ENCODE assay signal across 8 mouse cellular contexts in genomic region chr2:30094208-30094588, GRCm38 (mm10). TPM values are rescaled to one million over a fixed set of nuclear protein-coding genes. Genes with fewer than 3 reads are reported as not detected.
A peak's percentile ranks its signal among the peaks of the same experiment; 100 is the strongest.
DNase-seq lines count a peak whose midpoint lies in the region; ATAC-seq and TF ChIP-seq lines count a peak whose summit lies in the region.

No protein-coding gene starts in this region.

- ATAC-seq in heart, embryonic 16.5 days (replicated peaks; ENCODE audit: extremely low read depth, insufficient read depth, low FRiP score), result no peak
- ATAC-seq in limb, embryonic 12.5 days (ENCODE audit: insufficient number of reproducible peaks, insufficient read depth, low FRiP score, low TSS enrichment, low read depth), result 0 out of 2 replicates have a peak, but pooled peaks have one; percentile 1
- no peak; the same call in 1 of the 2 replicates for ATAC-seq in stomach, embryonic 15.5 days (ENCODE audit: insufficient read depth, low FRiP score, low read depth)

- peaks cover 3% of the 10 kb centered on the region; the same call in 1 of the 2 replicates for H3K79me2 ChIP-seq in CH12.LX (replicated peaks; ENCODE audit: control insufficient read depth, extremely low read depth, insufficient read depth, poor library complexity, severe bottlenecking)

- no peak for TF ChIP-seq RAD21 in CH12.LX (IDR thresholded peaks at IDR 0.05; ENCODE audit: low read depth, low read length)

- H3K4me3 ChIP-seq in heart, embryonic 16.5 days (ENCODE audit: low read length), result peak overlapping the region; percentile 77
- H3K4me3 ChIP-seq in CH12.LX (replicated peaks in 1 of 3; ENCODE audit: low read depth in 2 of 3, low read length in 2 of 3, poor library complexity in 1 of 3), result peak overlapping the region; percentile 71 to 88 (median 80)
- peak overlapping the region; percentile 74 for H3K4me3 ChIP-seq in embryonic facial prominence, embryonic 10.5 days
- peak overlapping the region; percentile 63 for H3K4me3 ChIP-seq in limb, embryonic 12.5 days (replicated peaks)
- H3K4me3 ChIP-seq in stomach, embryonic 15.5 days (replicated peaks), result peak overlapping the region; percentile 61

- no peak for DNase-seq in heart, postnatal 10 days
- peak; percentile 60 for DNase-seq in CH12.LX (ENCODE audit: extremely low read depth)
- peak; percentile 62 for DNase-seq in embryonic facial prominence, embryonic 10.5 days (ENCODE audit: low spot score)
- no peak for DNase-seq in ovary, postnatal 14 days (ENCODE audit: low spot score)
- DNase-seq in cerebellum, adult 11-12 months, result no peak

- TF ChIP-seq EP300 in CH12.LX (IDR thresholded peaks at IDR 0.05; ENCODE audit: low read length), result no peak

- in situ Hi-C loops in CH12.LX (cut with MboI; ENCODE audit: low pct_ligation_motif_present, low pct_unique_long_range_greater_than_20kb, low sequenced_read_pairs), result no loop called here

- H3K9me3 ChIP-seq in heart, embryonic 16.5 days (replicated peaks; ENCODE audit: control insufficient read depth, low read length), result no peaks in the 10 kb centered on the region
- no peaks in the 10 kb centered on the region for H3K9me3 ChIP-seq in CH12.LX (replicated peaks; ENCODE audit: low read length)
- H3K9me3 ChIP-seq in embryonic facial prominence, embryonic 10.5 days, result no peaks in the 10 kb centered on the region
- H3K9me3 ChIP-seq in limb, embryonic 12.5 days, result no peaks in the 10 kb centered on the region
- no peaks in the 10 kb centered on the region for H3K9me3 ChIP-seq in stomach, embryonic 15.5 days

- peak overlapping the region; percentile 59 for H3K27ac ChIP-seq in heart, embryonic 16.5 days (ENCODE audit: low read length)
- H3K27ac ChIP-seq in CH12.LX (ENCODE audit: insufficient read depth, low read depth), result peak overlapping the region; percentile 25; the same call in 1 of the 2 replicates
- H3K27ac ChIP-seq in embryonic facial prominence, embryonic 10.5 days (replicated peaks), result peak overlapping the region; percentile 84
- H3K27ac ChIP-seq in limb, embryonic 12.5 days, result peak overlapping the region; percentile 5; the same call in 1 of the 2 replicates
- peak overlapping the region; percentile 86 for H3K27ac ChIP-seq in stomach, embryonic 15.5 days

- intact Hi-C loops in heart, postnatal 10 days (cut with DNase I), result no loop called here

- peak overlapping the region; percentile 77 for H3K9ac ChIP-seq in heart, embryonic 16.5 days (ENCODE audit: low read length)
- peak overlapping the region; percentile 56 for H3K9ac ChIP-seq in CH12.LX (ENCODE audit: insufficient read depth, low read depth)
- peak overlapping the region; percentile 60 for H3K9ac ChIP-seq in limb, embryonic 12.5 days (replicated peaks)
- peak overlapping the region; percentile 57 for H3K9ac ChIP-seq in stomach, embryonic 15.5 days

- WGBS in heart, embryonic 16.5 days, result 1% methylated on average over 13 of the region's 13 CpGs
- WGBS in embryonic facial prominence, embryonic 10.5 days, result 5% methylated on average over 13 of the region's 13 CpGs
- WGBS in limb, embryonic 12.5 days, result 3% methylated on average over 13 of the region's 13 CpGs
- 1% methylated on average over 13 of the region's 13 CpGs for WGBS in stomach, embryonic 15.5 days

- H3K4me2 ChIP-seq in heart, embryonic 16.5 days (ENCODE audit: low read depth, low read length), result peak overlapping the region; percentile 95
- H3K4me2 ChIP-seq in CH12.LX (ENCODE audit: insufficient read depth, low read depth, poor library complexity, severe bottlenecking), result peak overlapping the region; percentile 85
- H3K4me2 ChIP-seq in limb, embryonic 12.5 days, result peak overlapping the region; percentile 84
- peak overlapping the region; percentile 89 for H3K4me2 ChIP-seq in stomach, embryonic 15.5 days

- no peaks in the 10 kb centered on the region for H3K27me3 ChIP-seq in heart, embryonic 16.5 days (ENCODE audit: control insufficient read depth, insufficient read depth, low read length)
- H3K27me3 ChIP-seq in CH12.LX (replicated peaks), result no peaks in the 10 kb centered on the region
- no peaks in the 10 kb centered on the region for H3K27me3 ChIP-seq in embryonic facial prominence, embryonic 10.5 days (replicated peaks; ENCODE audit: low read depth, poor library complexity, severe bottlenecking)
- H3K27me3 ChIP-seq in limb, embryonic 12.5 days, result no peaks in the 10 kb centered on the region
- no peaks in the 10 kb centered on the region for H3K27me3 ChIP-seq in stomach, embryonic 15.5 days (replicated peaks)

- no peak; the same call in 1 of the 2 replicates for TF ChIP-seq POLR2A in CH12.LX (IDR thresholded peaks at IDR 0.05; ENCODE audit: low read depth, low read length)

- H3K4me1 ChIP-seq in heart, embryonic 16.5 days (ENCODE audit: control insufficient read depth, insufficient read depth, low read length), result peaks cover 14% of the 10 kb centered on the region
- H3K4me1 ChIP-seq in CH12.LX (ENCODE audit: control insufficient read depth in 1 of 2, insufficient read depth in 2 of 2), result peaks cover 22 to 45% of the 10 kb centered on the region in 2 experiments
- peaks cover 35% of the 10 kb centered on the region for H3K4me1 ChIP-seq in embryonic facial prominence, embryonic 10.5 days
- peaks cover 22% of the 10 kb centered on the region for H3K4me1 ChIP-seq in limb, embryonic 12.5 days (replicated peaks)
- H3K4me1 ChIP-seq in stomach, embryonic 15.5 days, result peaks cover 23% of the 10 kb centered on the region

- TF ChIP-seq CTCF in CH12.LX (conservative IDR thresholded peaks at IDR 0.05 in 1 of 2, IDR thresholded peaks at IDR 0.05 in 1 of 2; ENCODE audit: low read depth in 2 of 2, low read length in 2 of 2), result no peak

- dilution Hi-C loops in CH12.LX (cut with MboI; ENCODE audit: extremely low pct_ligation_motif_present, extremely low pct_unique_long_range_greater_than_20kb, low sequenced_read_pairs), result no loop called here

- no peaks in the 10 kb centered on the region; the same call in 1 of the 2 replicates for H3K36me3 ChIP-seq in heart, embryonic 16.5 days (ENCODE audit: control insufficient read depth, insufficient read depth)
- peaks cover 26 to 66% of the 10 kb centered on the region in 2 experiments for H3K36me3 ChIP-seq in CH12.LX (replicated peaks in 1 of 2; ENCODE audit: control insufficient read depth in 1 of 2, insufficient read depth in 1 of 2, low read length in 1 of 2)
- peaks cover 54% of the 10 kb centered on the region for H3K36me3 ChIP-seq in embryonic facial prominence, embryonic 10.5 days (replicated peaks)
- peaks cover 55% of the 10 kb centered on the region for H3K36me3 ChIP-seq in limb, embryonic 12.5 days
- H3K36me3 ChIP-seq in stomach, embryonic 15.5 days, result peaks cover 13% of the 10 kb centered on the region

RNA-seq across cellular contexts. Expression of gene Zdhhc12, which starts 0.8 kb away (rescaled TPM):
- polyA plus RNA-seq in heart, embryonic 16.5 days (2015; fragmentation: Nextera tagmentation; extraction: Ambion mirVana), result 29.4 and 30.8 TPM in 2 replicates
- 1 to 10 TPM; 7.5 to 7.8 TPM for total RNA-seq in heart, postnatal 10 days (2021)
- total RNA-seq in CH12.LX (2012; rRNA removed), result 33.7 and 36.5 TPM in 2 replicates
- total RNA-seq in CH12.LX (2014; rRNA removed), result 15.3 and 15.6 TPM in 2 replicates
- 34.7 and 42.8 TPM in 2 replicates for polyA plus RNA-seq in CH12.LX (2012; ENCODE audit: insufficient read length, low read depth)
- 35.2 and 37.7 TPM in 2 replicates for polyA plus RNA-seq in embryonic facial prominence, embryonic 10.5 days (2016; fragmentation: Nextera tagmentation; extraction: Ambion mirVana)
- 26.0 and 28.2 TPM in 2 replicates for polyA plus RNA-seq in limb, embryonic 12.5 days (2016; fragmentation: Nextera tagmentation; extraction: Ambion mirVana)
- polyA plus RNA-seq in stomach, embryonic 15.5 days (2015; fragmentation: Nextera tagmentation; extraction: Ambion mirVana), result 46.5 and 47.1 TPM in 2 replicates

RNA-seq across cellular contexts. Expression of gene Pkn3, which starts 16.7 kb away (rescaled TPM):
- 9.4 and 11.7 TPM in 2 replicates for polyA plus RNA-seq in heart, embryonic 16.5 days (2015; fragmentation: Nextera tagmentation; extraction: Ambion mirVana)
- 10 to 100 TPM; 11.4 to 12.9 TPM for total RNA-seq in heart, postnatal 10 days (2021)
- total RNA-seq in CH12.LX (2012; rRNA removed), result 5.2 and 8.3 TPM in 2 replicates
- total RNA-seq in CH12.LX (2014; rRNA removed), result 4.7 and 5.0 TPM in 2 replicates
- polyA plus RNA-seq in CH12.LX (2012; ENCODE audit: insufficient read length, low read depth), result 6.7 and 7.1 TPM in 2 replicates
- polyA plus RNA-seq in embryonic facial prominence, embryonic 10.5 days (2016; fragmentation: Nextera tagmentation; extraction: Ambion mirVana), result 12.7 and 13.9 TPM in 2 replicates
- polyA plus RNA-seq in limb, embryonic 12.5 days (2016; fragmentation: Nextera tagmentation; extraction: Ambion mirVana), result 12.3 and 14.1 TPM in 2 replicates
- polyA plus RNA-seq in stomach, embryonic 15.5 days (2015; fragmentation: Nextera tagmentation; extraction: Ambion mirVana), result 7.9 and 10.5 TPM in 2 replicates

RNA-seq across cellular contexts. Expression of gene Zer1, which starts 30.2 kb away (rescaled TPM):
- 5.7 TPM in 2 replicates for polyA plus RNA-seq in heart, embryonic 16.5 days (2015; fragmentation: Nextera tagmentation; extraction: Ambion mirVana)
- total RNA-seq in heart, postnatal 10 days (2021), result 10 to 100 TPM; 25.7 to 26.7 TPM
- 9.5 and 13.4 TPM in 2 replicates for total RNA-seq in CH12.LX (2012; rRNA removed)
- 4.8 and 5.5 TPM in 2 replicates for total RNA-seq in CH12.LX (2014; rRNA removed)
- 13.3 and 15.0 TPM in 2 replicates for polyA plus RNA-seq in CH12.LX (2012; ENCODE audit: insufficient read length, low read depth)
- 7.1 and 7.4 TPM in 2 replicates for polyA plus RNA-seq in embryonic facial prominence, embryonic 10.5 days (2016; fragmentation: Nextera tagmentation; extraction: Ambion mirVana)
- 11.8 and 12.0 TPM in 2 replicates for polyA plus RNA-seq in limb, embryonic 12.5 days (2016; fragmentation: Nextera tagmentation; extraction: Ambion mirVana)
- polyA plus RNA-seq in stomach, embryonic 15.5 days (2015; fragmentation: Nextera tagmentation; extraction: Ambion mirVana), result 7.0 and 7.1 TPM in 2 replicates

RNA-seq across cellular contexts. Expression of gene Set, which starts 37.0 kb away (rescaled TPM):
- 198 and 217 TPM in 2 replicates for polyA plus RNA-seq in heart, embryonic 16.5 days (2015; fragmentation: Nextera tagmentation; extraction: Ambion mirVana)
- total RNA-seq in heart, postnatal 10 days (2021), result 100 to 1,000 TPM; 131 to 149 TPM
- total RNA-seq in CH12.LX (2012; rRNA removed) (515 and 844 TPM in 2 replicates), CH12.LX (2014; rRNA removed) (1,049 and 1,142 TPM in 2 replicates)
- 902 and 991 TPM in 2 replicates for polyA plus RNA-seq in CH12.LX (2012; ENCODE audit: insufficient read length, low read depth)
- 870 and 873 TPM in 2 replicates for polyA plus RNA-seq in embryonic facial prominence, embryonic 10.5 days (2016; fragmentation: Nextera tagmentation; extraction: Ambion mirVana)
- polyA plus RNA-seq in limb, embryonic 12.5 days (2016; fragmentation: Nextera tagmentation; extraction: Ambion mirVana), result 720 and 722 TPM in 2 replicates
- 426 and 452 TPM in 2 replicates for polyA plus RNA-seq in stomach, embryonic 15.5 days (2015; fragmentation: Nextera tagmentation; extraction: Ambion mirVana)

RNA-seq across cellular contexts. Expression of gene Tbc1d13, which starts 39.3 kb away (rescaled TPM):
- 5.4 and 7.1 TPM in 2 replicates for polyA plus RNA-seq in heart, embryonic 16.5 days (2015; fragmentation: Nextera tagmentation; extraction: Ambion mirVana)
- total RNA-seq in heart, postnatal 10 days (2021), result 10 to 100 TPM; 19.7 to 24.1 TPM
- total RNA-seq in CH12.LX (2012; rRNA removed) (32.1 and 35.1 TPM in 2 replicates), CH12.LX (2014; rRNA removed) (21.4 and 25.9 TPM in 2 replicates)
- 36.1 and 36.8 TPM in 2 replicates for polyA plus RNA-seq in CH12.LX (2012; ENCODE audit: insufficient read length, low read depth)
- 8.1 and 8.2 TPM in 2 replicates for polyA plus RNA-seq in embryonic facial prominence, embryonic 10.5 days (2016; fragmentation: Nextera tagmentation; extraction: Ambion mirVana)
- polyA plus RNA-seq in limb, embryonic 12.5 days (2016; fragmentation: Nextera tagmentation; extraction: Ambion mirVana), result 11.3 and 13.1 TPM in 2 replicates
- polyA plus RNA-seq in stomach, embryonic 15.5 days (2015; fragmentation: Nextera tagmentation; extraction: Ambion mirVana), result 6.4 and 9.1 TPM in 2 replicates

Comparison
In these comparisons a context has a peak if more than half of its experiments do, and no peak if none do; other contexts are left out.
1. H3K27ac ChIP-seq: peak in every context shown above with its lines; median percentile 86 in stomach, embryonic 15.5 days; 84 in embryonic facial prominence, embryonic 10.5 days; 59 in heart, embryonic 16.5 days; 25 in CH12.LX; 5 in limb, embryonic 12.5 days.
2. DNase-seq: peak in CH12.LX (single experiment) and embryonic facial prominence, embryonic 10.5 days (single experiment); none in heart, postnatal 10 days (0 of 2), ovary, postnatal 14 days (single experiment) and cerebellum, adult 11-12 months (single experiment).
3. Peak in every context shown above with its lines, with median percentiles within 50 percentile points of each other: H3K4me2 ChIP-seq, H3K4me3 ChIP-seq and H3K9ac ChIP-seq.